Mouse (Mus musculus) ES-E14 (cell line): Measurements from ENCODE around the gene Selenot. TPM values are rescaled to one million over a fixed set of nuclear protein-coding genes. Genes with fewer than 3 reads are reported as not detected.

Experiments used
- DNase-seq: peaks from one replicate; pipeline ENCODE4 v3.0.0-alpha.2; 2013; ENCODE audit warnings: low read depth, low spot score
- H3K27ac ChIP-seq: 2 replicates; pipeline ENCODE4 v1.5.1; 2012; ENCODE audit warnings: low read depth, mild to moderate bottlenecking, low read length, moderate library complexity, mixed read lengths; ENCODE audit not compliant: poor library complexity, insufficient read depth, severe bottlenecking
- H3K36me3 ChIP-seq: 2 replicates; pipeline ENCODE4 v1.6.1; 2012; ENCODE audit warnings: mild to moderate bottlenecking, low read length, moderate library complexity, mixed read lengths; ENCODE audit not compliant: control insufficient read depth, poor library complexity, insufficient read depth, severe bottlenecking
- H3K4me1 ChIP-seq, 2 experiments: fragments of 150-350 bp in 1 of 2; sonication (generic) in 1 of 2; 2 replicates each; pipeline ENCODE4 v1.6.1; 2012; ENCODE audit warnings: low read length in 2 of 2, mild to moderate bottlenecking in 1 of 2, mixed read lengths in 1 of 2; ENCODE audit not compliant: control insufficient read depth in 2 of 2, insufficient read depth in 2 of 2, poor library complexity in 1 of 2
- H3K4me3 ChIP-seq, 2 experiments: fragments of 150-350 bp in 1 of 2; sonication (generic) in 1 of 2; 2 replicates each; pipeline ENCODE4 v1.5.1; 2012; ENCODE audit warnings: low read length in 2 of 2, low read depth in 1 of 2, mild to moderate bottlenecking in 1 of 2, mixed read lengths in 1 of 2; ENCODE audit not compliant: insufficient read depth in 1 of 2, poor library complexity in 1 of 2, severe bottlenecking in 1 of 2
- H3K9ac ChIP-seq: 2 replicates; pipeline ENCODE4 v1.6.1; 2012; ENCODE audit warnings: low read depth, mild to moderate bottlenecking, low read length, mixed read lengths; ENCODE audit not compliant: poor library complexity, insufficient read depth, severe bottlenecking
- H3K9me3 ChIP-seq: fragments of 150-350 bp; sonication (generic); 2 replicates; pipeline ENCODE4 v1.6.1; 2012; ENCODE audit warnings: low read depth, mild to moderate bottlenecking, low read length; ENCODE audit not compliant: control insufficient read depth, insufficient read depth
- CHD2 ChIP-seq: IDR thresholded peaks from 2 replicates; pipeline ENCODE4 v1.6.1; 2014; ENCODE audit warnings: mild to moderate bottlenecking, low read depth, low read length, inconsistent platforms
- HCFC1 ChIP-seq: IDR thresholded peaks from 2 replicates; pipeline ENCODE4 v1.6.1; 2012; ENCODE audit warnings: low read length, inconsistent platforms, borderline replicate concordance; ENCODE audit not compliant: insufficient read depth
- MAFK ChIP-seq: IDR thresholded peaks from 2 replicates; pipeline ENCODE4 v1.6.1; 2014; ENCODE audit warnings: mild to moderate bottlenecking, low read depth, low read length, inconsistent platforms; ENCODE audit not compliant: insufficient read depth
- ZC3H11A ChIP-seq: IDR thresholded peaks from 2 replicates; pipeline ENCODE4 v1.6.1; 2012; ENCODE audit warnings: low read depth, mild to moderate bottlenecking, inconsistent platforms, low read length, borderline replicate concordance
- ZNF384 ChIP-seq: IDR thresholded peaks from 2 replicates; pipeline ENCODE4 v1.6.1; 2012; ENCODE audit warnings: low read depth, low read length, inconsistent platforms
- in situ Hi-C, 2 experiments: fragments of 600-800 bp; cut with MboI; formaldehyde crosslinking; loops; one replicate each; pipeline ENCODE4 v1.15.1; 2025; ENCODE audit warnings: low sequenced_read_pairs in 2 of 2, inconsistent platforms in 1 of 2; ENCODE audit not compliant: unreplicated experiment in 2 of 2
- total RNA-seq: library from RNA; depleted of rRNA; stranded (reverse); fragments of 300-350 nt; gene quantifications from 2 replicates; pipeline ENCODE4 v1.2.3, GENCODE M21; 2012

Gene Selenot
- total RNA-seq, 1 experiment = 184 TPM

GRCm38 (mm10) chr3:58593623-58594022 lies 17.2 kb downstream of the Selenot start:
- Histone ChIP-seq H3K4me1 (peaks cover 0 to 4% of the 10 kb centered on the region in 2 experiments; a peak in 1 of 4 replicates), H3K36me3 (peaks cover 5% of the 10 kb centered on the region), H3K4me3 (no peak overlapping the region), H3K9me3 (no peaks in the 10 kb centered on the region), H3K27ac (no peak overlapping the region), H3K9ac (no peak overlapping the region)
- TF ChIP-seq HCFC1 (no peak), CHD2 (no peak), ZC3H11A (no peak), ZNF384 (no peak), MAFK (no peak)
- in situ Hi-C loops = no loop called here
- DNase-seq = no peak

GRCm38 (mm10) chr3:58608506-58608905 lies 32.1 kb downstream of the Selenot start:
- Histone ChIP-seq H3K9ac (no peak overlapping the region), H3K9me3 (no peaks in the 10 kb centered on the region), H3K4me1 (peaks cover 0 to 3% of the 10 kb centered on the region in 2 experiments; a peak in 1 of 4 replicates), H3K36me3 (no peaks in the 10 kb centered on the region), H3K27ac (no peak overlapping the region), H3K4me3 (no peak overlapping the region)
- TF ChIP-seq CHD2 (no peak), ZNF384 (no peak), MAFK (no peak), ZC3H11A (no peak), HCFC1 (no peak)
- in situ Hi-C loops = no loop called here
- DNase-seq = no peak

- H3K9ac ChIP-seq = no peak overlapping the region
- no peak for DNase-seq
- no peak overlapping the region for H3K27ac ChIP-seq
- H3K4me3 ChIP-seq = no peak overlapping the region
- in situ Hi-C loops = no loop called here
- TF ChIP-seq HCFC1 = no peak
- no peak for TF ChIP-seq ZNF384
- TF ChIP-seq MAFK = no peak
- no peak for TF ChIP-seq CHD2
- TF ChIP-seq ZC3H11A = no peak
- no peaks in the 10 kb centered on the region for H3K36me3 ChIP-seq
- H3K4me1 ChIP-seq = peaks cover 0 to 3% of the 10 kb centered on the region in 2 experiments; a peak in 1 of 4 replicates
- no peaks in the 10 kb centered on the region for H3K9me3 ChIP-seq
Observed at GRCm38 (mm10) chr3:58609985-58610384, 33.5 kb downstream of the Selenot start.

- DNase-seq = no peak
- peaks cover 0 to 2% of the 10 kb centered on the region in 2 experiments; a peak in 1 of 4 replicates for H3K4me1 ChIP-seq
- H3K27ac ChIP-seq = no peak overlapping the region
- no peaks in the 10 kb centered on the region for H3K9me3 ChIP-seq
- H3K9ac ChIP-seq = no peak overlapping the region
- in situ Hi-C loops = no loop called here
- TF ChIP-seq HCFC1 (no peak), ZNF384 (no peak), CHD2 (no peak), MAFK (no peak), ZC3H11A (no peak)
- no peaks in the 10 kb centered on the region for H3K36me3 ChIP-seq
- H3K4me3 ChIP-seq = no peak overlapping the region
Observed at GRCm38 (mm10) chr3:58621066-58621465, 44.6 kb downstream of the Selenot start.
